Mouse (Mus musculus) frontal cortex, adult 2 months (tissue): Measurements from ENCODE around the gene Nmrk2. TPM values are rescaled to one million over a fixed set of nuclear protein-coding genes. Genes with fewer than 3 reads are reported as not detected.
A peak's percentile ranks its signal among the peaks of the same experiment; 100 is the strongest.

Experiments used
- DNase-seq, 2 experiments: peaks; one replicate each; pipeline ENCODE4 v3.0.0; 2022; ENCODE audit warnings: low spot score in 1 of 2; ENCODE audit errors: extremely low spot score in 1 of 2
- polyA plus RNA-seq: library from polyadenylated mRNA; depleted of rRNA; stranded (reverse); fragments of >200 nt; gene quantifications from 2 replicates; pipeline ENCODE4 v1.2.3, GENCODE M21; 2012; rRNA removed

Nmrk2 gene
- polyA plus RNA-seq, 1 experiment = 0.18 TPM

GRCm38 (mm10) chr10:81168521-81169244 is 33.2 kb downstream of the Nmrk2 start:
- peak in 1 of 2 experiments; percentile 79 for DNase-seq

DNA sequence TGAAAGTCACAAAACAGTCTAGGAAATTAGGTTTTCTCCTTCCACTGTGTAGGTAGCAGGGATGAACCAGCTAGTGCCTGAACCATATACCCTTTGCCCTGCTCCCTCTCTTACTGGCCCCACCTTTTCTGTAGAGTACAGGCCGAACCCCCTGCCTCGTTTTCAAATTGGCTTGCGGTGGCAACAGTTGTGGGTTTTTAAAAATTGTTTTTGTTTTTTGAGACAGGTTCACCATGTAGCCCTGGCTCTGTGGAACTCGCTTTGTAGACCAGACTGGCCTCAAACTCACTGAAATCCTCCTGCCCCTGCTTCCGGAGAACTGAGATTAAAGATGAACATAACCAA is 33.8 kb downstream of the Nmrk2 start:
- no peak for DNase-seq

- DNase-seq = peak; percentile 99 to 100
These were observed 34.4 kb downstream of the Nmrk2 start, which contains the start of gene Pias4 for GRCm38 (mm10) chr10:81167200-81168086. Pias4 (minus strand) TSS chr10:81167923.

DNA sequence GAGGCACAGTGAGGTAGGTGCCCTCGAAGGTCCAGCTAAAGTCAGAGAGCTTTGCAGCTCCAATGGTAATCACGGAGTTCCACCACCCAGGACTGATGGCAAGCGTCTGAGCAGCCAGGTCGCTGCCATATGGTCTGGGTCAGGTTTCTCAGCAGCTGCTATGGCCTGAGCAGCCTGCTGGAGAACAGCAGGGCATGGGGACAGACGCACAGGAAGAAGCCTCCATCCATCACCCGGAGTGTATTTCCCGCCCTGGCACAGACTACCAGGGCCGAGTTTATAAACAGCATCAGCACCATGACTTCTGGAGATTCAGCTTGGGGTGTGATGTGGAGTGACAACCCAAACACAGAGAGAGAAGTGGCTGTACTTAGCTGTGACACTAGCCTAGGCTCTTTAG is 36.7 kb downstream of the Nmrk2 start:
- no peak for DNase-seq

- no peak for DNase-seq
These were observed 39.6 kb downstream of the Nmrk2 start for GRCm38 (mm10) chr10:81162318-81162652.

- no peak for DNase-seq
These were observed 40.1 kb downstream of the Nmrk2 start for GRCm38 (mm10) chr10:81161602-81162317.

DNA sequence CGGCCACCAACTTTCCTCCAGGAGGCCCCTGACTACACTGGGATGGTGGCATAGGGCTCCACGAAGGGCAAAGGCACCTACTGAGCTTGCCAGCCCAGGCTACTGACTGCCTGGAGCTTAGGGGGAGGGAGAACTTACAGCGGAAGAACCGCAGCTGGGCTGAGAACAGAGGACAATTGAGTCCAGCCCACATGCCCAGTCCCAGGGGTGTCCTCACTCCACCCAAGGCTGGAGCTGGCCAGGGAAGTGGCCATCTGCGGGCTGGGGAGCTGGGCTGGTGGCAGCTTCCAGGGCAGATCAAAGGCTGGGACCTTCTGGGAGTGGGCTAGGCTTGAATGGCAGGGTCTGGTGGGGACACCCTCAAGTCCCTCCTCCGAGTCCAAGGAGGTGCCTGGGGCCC is 47.1 kb downstream of the Nmrk2 start:
- DNase-seq = no peak

- no peak for DNase-seq
These were observed 47.5 kb downstream of the Nmrk2 start for GRCm38 (mm10) chr10:81154313-81154712.

GRCm38 (mm10) chr10:81152609-81153008 is 49.2 kb downstream of the Nmrk2 start:
- DNase-seq = no peak

GRCm38 (mm10) chr10:81151261-81151660 is 50.6 kb downstream of the Nmrk2 start:
- no peak for DNase-seq

Other genes starting within 250 kb of the Nmrk2 start
- 80.8 and 101 TPM in 2 replicates for gene Gng7, start 187.1 kb downstream of the Nmrk2 start, polyA plus RNA-seq
- 79.6 and 82.1 TPM in 2 replicates for gene Diras1, start 176.4 kb downstream of the Nmrk2 start, polyA plus RNA-seq
- gene Slc39a3, start 164.6 kb downstream of the Nmrk2 start, polyA plus RNA-seq = 67.1 and 70.1 TPM in 2 replicates
- gene Sgta, start 141.9 kb downstream of the Nmrk2 start, polyA plus RNA-seq = 207 and 208 TPM in 2 replicates
- gene Thop1, start 132.0 kb downstream of the Nmrk2 start, polyA plus RNA-seq = 60.8 and 63.1 TPM in 2 replicates
- gene Creb3l3, start 103.2 kb downstream of the Nmrk2 start, polyA plus RNA-seq = 0.44 and 0.63 TPM in 2 replicates
- gene Map2k2, start 96.1 kb downstream of the Nmrk2 start, polyA plus RNA-seq = 189 and 202 TPM in 2 replicates
- 45.1 and 46.0 TPM in 2 replicates for gene Zbtb7a, start 66.8 kb downstream of the Nmrk2 start, polyA plus RNA-seq
- gene Pias4, start 34.1 kb downstream of the Nmrk2 start, polyA plus RNA-seq = 25.7 and 27.4 TPM in 2 replicates
- 1,035 and 1,113 TPM in 2 replicates for gene Eef2, start 25.4 kb downstream of the Nmrk2 start, polyA plus RNA-seq
- 75.3 and 76.8 TPM in 2 replicates for gene Dapk3, start 19.0 kb downstream of the Nmrk2 start, polyA plus RNA-seq
- gene 4930442H23Rik, start 18.2 kb downstream of the Nmrk2 start, polyA plus RNA-seq = not detected in 2 replicates
- 164 and 168 TPM in 2 replicates for gene Atcay, start 28.8 kb upstream of the Nmrk2 start, polyA plus RNA-seq
- gene Zfr2, start 31.1 kb upstream of the Nmrk2 start, polyA plus RNA-seq = 89.1 and 95.9 TPM in 2 replicates
- 365 and 385 TPM in 2 replicates for gene Matk, start 50.9 kb upstream of the Nmrk2 start, polyA plus RNA-seq
- gene Mrpl54, start 64.9 kb upstream of the Nmrk2 start, polyA plus RNA-seq = 51.7 and 57.4 TPM in 2 replicates
- gene Apba3, start 64.9 kb upstream of the Nmrk2 start, polyA plus RNA-seq = 46.9 and 49.1 TPM in 2 replicates
- 0.34 and 0.46 TPM in 2 replicates for gene Tjp3, start 89.5 kb upstream of the Nmrk2 start, polyA plus RNA-seq
- 326 and 360 TPM in 2 replicates for gene Pip5k1c, start 90.9 kb upstream of the Nmrk2 start, polyA plus RNA-seq
- 31.5 and 31.9 TPM in 2 replicates for gene Cactin, start 119.1 kb upstream of the Nmrk2 start, polyA plus RNA-seq
- gene Tbxa2r, start 126.7 kb upstream of the Nmrk2 start, polyA plus RNA-seq = 2.3 and 3.3 TPM in 2 replicates
- gene Gipc3, start 141.2 kb upstream of the Nmrk2 start, polyA plus RNA-seq = 0.96 and 1.1 TPM in 2 replicates
- gene Hmg20b, start 148.4 kb upstream of the Nmrk2 start, polyA plus RNA-seq = 36.3 and 40.8 TPM in 2 replicates
- gene Mfsd12, start 155.4 kb upstream of the Nmrk2 start, polyA plus RNA-seq = 27.5 and 29.5 TPM in 2 replicates
- 0.67 and 0.68 TPM in 2 replicates for gene 4930404N11Rik, start 163.8 kb upstream of the Nmrk2 start, polyA plus RNA-seq
- 66.9 and 71.6 TPM in 2 replicates for gene Fzr1, start 176.5 kb upstream of the Nmrk2 start, polyA plus RNA-seq
- gene Dohh, start 182.4 kb upstream of the Nmrk2 start, polyA plus RNA-seq = 92.2 and 105 TPM in 2 replicates
- gene Gm48551, start 182.4 kb upstream of the Nmrk2 start, polyA plus RNA-seq = 6.9 and 8.9 TPM in 2 replicates
- 7.4 and 10.1 TPM in 2 replicates for gene Gm48552, start 187.0 kb upstream of the Nmrk2 start, polyA plus RNA-seq
- gene Smim24, start 191.0 kb upstream of the Nmrk2 start, polyA plus RNA-seq = 3.6 and 4.5 TPM in 2 replicates